Mouse (Mus musculus) liver, embryonic 14.5 days (tissue): ENCODE results near the gene Ndufb4. TPM values are rescaled to one million over a fixed set of nuclear protein-coding genes. Genes with fewer than 3 reads are reported as not detected.

Experiments used
- ATAC-seq: fragments of 200-750 bp; cut with Nextera tagmentation; 2 replicates; pipeline ENCODE4 v1.8.0; 2017; ENCODE audit warnings: moderate number of reproducible peaks, mild to moderate bottlenecking, moderate library complexity; ENCODE audit not compliant: insufficient read depth
- DNase-seq, 3 experiments: peaks; one replicate each; pipeline ENCODE4 v3.0.0-alpha.2; 2012 to 2013; ENCODE audit warnings: low read depth in 3 of 3, low spot score in 3 of 3
- H3K27ac ChIP-seq: fragments of 300-500 bp; sonication (generic); 2 replicates; pipeline ENCODE4 v1.5.1; 2014; ENCODE audit warnings: moderate library complexity, mild to moderate bottlenecking, control low read depth, inconsistent platforms
- H3K27me3 ChIP-seq: fragments of 300-500 bp; sonication (generic); 2 replicates; pipeline ENCODE4 v1.6.1; 2014; ENCODE audit warnings: mild to moderate bottlenecking, low read length, moderate library complexity; ENCODE audit not compliant: control insufficient read depth, insufficient read depth
- H3K36me3 ChIP-seq: fragments of 300-500 bp; sonication (generic); replicated peaks from 2 replicates; pipeline ENCODE4 v1.6.1; 2014; ENCODE audit warnings: low read depth; ENCODE audit not compliant: control insufficient read depth, insufficient read depth
- H3K4me1 ChIP-seq, 2 experiments: fragments of 200-500 bp in 1 of 2; fragments of 300-500 bp in 1 of 2; sonication (generic) in 1 of 2; replicated peaks; 2 replicates each; pipeline ENCODE4 v1.6.1; 2012 to 2014; ENCODE audit warnings: antibody characterized with exemption in 1 of 2, inconsistent platforms in 1 of 2, low read length in 1 of 2; ENCODE audit not compliant: control insufficient read depth in 2 of 2, insufficient read depth in 2 of 2
- H3K4me2 ChIP-seq: fragments of 300-500 bp; sonication (generic); 2 replicates; pipeline ENCODE4 v1.6.1; 2014; ENCODE audit warnings: low read depth, mild to moderate bottlenecking, control low read depth, moderate library complexity
- H3K4me3 ChIP-seq, 2 experiments: fragments of 200-500 bp in 1 of 2; fragments of 300-500 bp in 1 of 2; sonication (generic) in 1 of 2; 2 replicates each; pipeline ENCODE4 v1.5.1; 2012 to 2014; ENCODE audit warnings: low read depth in 2 of 2, low read length in 2 of 2, mild to moderate bottlenecking in 2 of 2, control low read depth in 1 of 2, inconsistent platforms in 1 of 2, moderate library complexity in 1 of 2; ENCODE audit not compliant: insufficient read depth in 1 of 2
- H3K9ac ChIP-seq: fragments of 300-500 bp; sonication (generic); replicated peaks from 2 replicates; pipeline ENCODE4 v1.6.1; 2014; ENCODE audit warnings: mild to moderate bottlenecking, control low read depth, moderate library complexity
- H3K9me3 ChIP-seq: fragments of 300-500 bp; sonication (generic); 2 replicates; pipeline ENCODE4 v1.6.1; 2016; ENCODE audit warnings: low read length, mixed read lengths; ENCODE audit not compliant: control insufficient read depth
- CTCF ChIP-seq: IDR thresholded peaks from 2 replicates; pipeline ENCODE4 v1.5.1; 2016; ENCODE audit warnings: antibody characterized with exemption, low read depth, control low read depth
- EP300 ChIP-seq: IDR thresholded peaks from 2 replicates; pipeline ENCODE4 v1.6.1; 2016; ENCODE audit warnings: antibody characterized with exemption, low read depth
- WGBS: fragments of 180-500 bp; shearing (Covaris S2); extraction: QIAGEN DNeasy Blood & Tissue Kit; methylation state at CpG from one replicate; pipeline ENCODE4 v1.1.7; 2014; ENCODE audit not compliant: insufficient replicate concordance; 5-methylcytosine and 5-hydroxymethylcytosine counted together
- polyA plus RNA-seq, 2 experiments: library from polyadenylated mRNA; depleted of rRNA in 1 of 2; stranded (reverse) in 1 of 2; unstranded in 1 of 2; fragments of >200 nt; fragmentation: Nextera tagmentation in 1 of 2; extraction: Ambion mirVana in 1 of 2; gene quantifications; 2 replicates each; pipeline versions ENCODE4 v1.2.1 to v1.2.3; 2012 to 2014

Gene Ndufb4
- polyA plus RNA-seq, 2 experiments, result 34.3 to 52.9 TPM

GRCm38 (mm10) chr16:37677586-37677985 is 23.3 kb upstream of the Ndufb4 start:
- Histone ChIP-seq H3K36me3 (no peaks in the 10 kb centered on the region), H3K27me3 (no peaks in the 10 kb centered on the region), H3K27ac (no peak overlapping the region), H3K4me2 (no peak overlapping the region), H3K4me1 (no peaks in the 10 kb centered on the region), H3K4me3 (no peak overlapping the region), H3K9ac (no peak overlapping the region), H3K9me3 (no peaks in the 10 kb centered on the region)
- TF ChIP-seq CTCF (no peak), EP300 (no peak)
- ATAC-seq, result no peak
- no peak for DNase-seq
- 68% methylated on average over 8 of the region's 8 CpGs for WGBS

GRCm38 (mm10) chr16:37676677-37677072 is 22.4 kb upstream of the Ndufb4 start:
- H3K27ac ChIP-seq, result no peak overlapping the region
- H3K4me1 ChIP-seq, result no peaks in the 10 kb centered on the region
- WGBS, result 62% methylated on average over 4 of the region's 4 CpGs
- DNase-seq (no peak), ATAC-seq (no peak)
- no peak overlapping the region for H3K9ac ChIP-seq
- no peaks in the 10 kb centered on the region for H3K36me3 ChIP-seq
- H3K27me3 ChIP-seq, result no peaks in the 10 kb centered on the region
- H3K4me2 ChIP-seq, result no peak overlapping the region
- H3K4me3 ChIP-seq, result no peak overlapping the region
- no peak for TF ChIP-seq EP300
- no peak for TF ChIP-seq CTCF
- no peaks in the 10 kb centered on the region for H3K9me3 ChIP-seq

GRCm38 (mm10) chr16:37676024-37676676 is 21.9 kb upstream of the Ndufb4 start:
- 53% methylated on average over 17 of the region's 17 CpGs for WGBS
- no peak for DNase-seq

GRCm38 (mm10) chr16:37675326-37675725 is 21.1 kb upstream of the Ndufb4 start:
- Histone ChIP-seq H3K27ac (no peak overlapping the region), H3K9ac (no peak overlapping the region), H3K4me1 (no peaks in the 10 kb centered on the region), H3K4me3 (no peak overlapping the region), H3K27me3 (no peaks in the 10 kb centered on the region), H3K36me3 (no peaks in the 10 kb centered on the region), H3K4me2 (no peak overlapping the region), H3K9me3 (no peaks in the 10 kb centered on the region)
- DNase-seq (no peak), ATAC-seq (no peak)
- 72% methylated on average over 5 of the region's 5 CpGs for WGBS
- TF ChIP-seq CTCF (no peak), EP300 (no peak)

More at GRCm38 (mm10) chr16:37676024-37676676, 21.9 kb upstream of the Ndufb4 start:
- Histone ChIP-seq H3K36me3 (no peaks in the 10 kb centered on the region), H3K4me1 (no peaks in the 10 kb centered on the region), H3K4me3 (no peak overlapping the region), H3K27ac (no peak overlapping the region), H3K4me2 (no peak overlapping the region), H3K27me3 (no peaks in the 10 kb centered on the region), H3K9ac (no peak overlapping the region), H3K9me3 (no peaks in the 10 kb centered on the region)
- ATAC-seq, result no peak
- TF ChIP-seq CTCF (no peak), EP300 (no peak)

- H3K27me3 ChIP-seq, result no peaks in the 10 kb centered on the region
- 36% methylated on average over 4 of the region's 4 CpGs for WGBS
- no peak overlapping the region for H3K9ac ChIP-seq
- H3K9me3 ChIP-seq, result no peaks in the 10 kb centered on the region
- H3K36me3 ChIP-seq, result no peaks in the 10 kb centered on the region
- TF ChIP-seq EP300 (no peak), CTCF (no peak)
- H3K4me3 ChIP-seq, result no peak overlapping the region
- DNase-seq, result no peak
- ATAC-seq, result no peak
- no peak overlapping the region for H3K27ac ChIP-seq
- H3K4me2 ChIP-seq, result no peak overlapping the region
- no peaks in the 10 kb centered on the region for H3K4me1 ChIP-seq
Observed at GRCm38 (mm10) chr16:37670666-37671283, 16.5 kb upstream of the Ndufb4 start.
